Mouse (Mus musculus) brain, adult 10 weeks (tissue): ENCODE results near the gene Rps6ka1. TPM values are rescaled to one million over a fixed set of nuclear protein-coding genes. Genes with fewer than 3 reads are reported as not detected.

Experiments
- polyA plus RNA-seq: library from polyadenylated mRNA; stranded (reverse); fragments of 350-450 nt; fragmentation: Illumina TruSeq; extraction: RNeasy Lipid Tissue Mini Kit (QIAGEN cat#74804); gene quantifications from one replicate; pipeline ENCODE4 v1.2.3, GENCODE M21; 2015; ENCODE audit warnings: low read depth, low replicate concordance

Gene Rps6ka1
- polyA plus RNA-seq = 12.6 TPM

DNA sequence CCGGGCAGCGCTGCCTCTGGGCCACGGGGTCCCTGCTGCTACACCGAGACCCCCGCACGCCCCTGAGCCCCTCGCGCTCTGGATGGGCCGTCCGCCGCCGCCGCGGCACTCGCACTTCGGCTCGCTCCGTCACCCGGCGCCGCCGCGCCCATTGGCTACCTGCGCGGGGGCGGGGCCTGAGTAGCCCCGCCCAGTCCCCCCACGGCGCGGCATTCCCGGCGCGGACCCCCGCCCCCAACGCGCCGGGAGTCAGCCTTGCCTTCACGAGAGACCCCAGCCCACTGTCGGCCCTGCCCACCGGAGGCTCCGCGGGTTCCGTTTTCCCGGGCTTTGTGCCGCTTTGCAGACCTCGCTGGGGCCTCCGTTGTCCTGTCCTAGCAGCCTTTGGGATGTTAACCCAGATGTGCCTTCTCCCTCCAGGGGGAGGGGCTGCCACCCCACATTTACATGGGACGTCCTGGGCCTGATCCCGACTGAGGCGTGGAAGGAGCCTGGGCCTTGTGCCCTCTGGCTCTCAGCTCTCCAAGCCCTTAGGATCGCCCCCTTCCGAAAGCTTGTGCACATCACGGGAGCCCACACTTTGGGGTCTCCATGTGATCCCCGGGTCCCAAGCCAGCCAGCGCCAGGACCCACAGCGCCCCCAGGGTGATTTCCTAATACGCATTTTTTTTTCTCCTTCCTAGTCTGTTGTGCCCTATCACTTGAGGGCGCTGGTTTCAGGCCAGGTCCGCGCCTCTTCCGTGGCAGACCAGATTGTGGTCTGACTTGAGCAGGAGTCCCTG, at the start of gene Rps6ka1:
TSS of gene Rps6ka1 (minus strand) at position 126 of the 782 bp plus-strand sequence.

Other genes with a start within 250 kb of the Rps6ka1 start
- gene Zdhhc18, start 237.6 kb downstream of the Rps6ka1 start, polyA plus RNA-seq = 37.2 TPM
- 6.7 TPM for gene Pigv, start 215.2 kb downstream of the Rps6ka1 start, polyA plus RNA-seq
- 31.9 TPM for gene Arid1a, start 131.0 kb downstream of the Rps6ka1 start, polyA plus RNA-seq
- gene Hmgn2, start 80.9 kb upstream of the Rps6ka1 start, polyA plus RNA-seq = 235 TPM
- gene Dhdds, start 113.1 kb upstream of the Rps6ka1 start, polyA plus RNA-seq = 54.8 TPM
- 0.12 TPM for gene Lin28a, start 131.0 kb upstream of the Rps6ka1 start, polyA plus RNA-seq
- not detected for gene Zfp683, start 166.0 kb upstream of the Rps6ka1 start, polyA plus RNA-seq
- 3.2 TPM for gene Crybg2, start 173.0 kb upstream of the Rps6ka1 start, polyA plus RNA-seq
- gene Cd52, start 207.3 kb upstream of the Rps6ka1 start, polyA plus RNA-seq = 9.8 TPM
- gene Ubxn11, start 214.8 kb upstream of the Rps6ka1 start, polyA plus RNA-seq = 19.3 TPM
- gene Sh3bgrl3, start 241.0 kb upstream of the Rps6ka1 start, polyA plus RNA-seq = 286 TPM